Mouse (Mus musculus): ENCODE measurements around the gene Sirt3.

Sirt3 gene

GRCm38 (mm10) chr7:140881696-140882468 is at the start of gene Sirt3, which contains the start of gene Psmd13:
Sirt3 (minus strand) TSS chr7:140882309.
Psmd13 (plus strand) TSS chr7:140881968.
- peak; percentile 95 for DNase-seq

DNA sequence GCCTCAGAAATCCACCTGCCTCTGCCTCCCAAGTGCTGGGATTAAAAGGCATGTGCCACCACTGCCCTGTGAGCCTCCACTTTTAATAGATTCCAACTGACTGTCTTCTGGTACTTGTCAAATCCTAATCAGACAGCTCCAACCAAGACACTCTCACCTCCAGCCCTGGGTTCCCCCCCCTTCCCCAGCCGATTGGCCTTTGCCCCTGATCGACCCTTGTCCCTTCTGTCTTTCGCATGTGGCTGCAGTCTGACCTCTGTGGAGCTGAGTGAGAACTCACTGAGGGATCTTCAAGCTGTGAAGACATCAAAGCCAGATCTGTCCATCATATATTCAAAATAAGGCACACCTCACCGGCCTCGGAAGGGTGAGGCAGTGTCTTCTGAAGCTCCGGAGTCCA is 45.1 kb upstream of the Sirt3 start:
- DNase-seq, result no peak

- no peak for DNase-seq
These were observed 41.1 kb upstream of the Sirt3 start for GRCm38 (mm10) chr7:140923070-140923775.

GRCm38 (mm10) chr7:140922398-140923069 is 40.4 kb upstream of the Sirt3 start:
- no peak for DNase-seq

DNA sequence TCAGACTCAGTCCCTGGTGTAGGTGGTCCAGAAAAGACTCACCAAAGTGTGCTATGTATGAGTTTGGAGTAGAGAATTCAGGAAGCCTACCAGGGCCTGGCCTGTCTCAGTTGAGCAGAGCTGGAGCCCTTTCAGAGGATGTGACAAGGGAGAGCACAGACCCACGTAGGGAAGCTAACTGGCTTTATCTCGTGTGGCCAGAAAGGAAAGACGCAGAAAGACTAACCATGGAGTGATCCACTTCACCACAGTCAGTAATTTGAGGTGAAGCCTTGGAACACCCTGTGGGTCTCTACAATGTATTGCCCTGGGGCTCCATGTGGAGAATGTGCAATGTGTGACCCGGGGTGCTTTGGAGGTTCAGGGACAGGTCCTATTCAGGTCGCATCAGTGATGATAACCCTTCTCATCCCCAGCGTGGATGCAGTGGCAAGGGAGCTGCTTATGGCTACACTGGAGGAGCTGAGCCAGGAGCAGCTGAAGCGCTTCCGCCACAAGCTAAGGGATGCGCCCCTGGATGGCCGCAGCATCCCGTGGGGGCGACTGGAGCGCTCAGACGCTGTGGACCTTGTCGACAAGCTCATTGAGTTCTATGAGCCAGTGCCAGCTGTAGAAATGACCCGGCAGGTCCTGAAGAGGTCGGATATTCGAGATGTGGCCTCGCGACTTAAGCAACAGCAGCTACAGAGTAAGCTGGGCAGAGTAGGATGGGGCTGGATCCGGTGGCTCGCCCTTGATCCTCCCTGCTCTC is 39.3 kb upstream of the Sirt3 start:
- DNase-seq, result no peak

GRCm38 (mm10) chr7:140920418-140921029 is 38.4 kb upstream of the Sirt3 start, which contains the start of gene Nlrp6:
Nlrp6 (plus strand) TSS chr7:140920902.
- DNase-seq, result no peak

DNA sequence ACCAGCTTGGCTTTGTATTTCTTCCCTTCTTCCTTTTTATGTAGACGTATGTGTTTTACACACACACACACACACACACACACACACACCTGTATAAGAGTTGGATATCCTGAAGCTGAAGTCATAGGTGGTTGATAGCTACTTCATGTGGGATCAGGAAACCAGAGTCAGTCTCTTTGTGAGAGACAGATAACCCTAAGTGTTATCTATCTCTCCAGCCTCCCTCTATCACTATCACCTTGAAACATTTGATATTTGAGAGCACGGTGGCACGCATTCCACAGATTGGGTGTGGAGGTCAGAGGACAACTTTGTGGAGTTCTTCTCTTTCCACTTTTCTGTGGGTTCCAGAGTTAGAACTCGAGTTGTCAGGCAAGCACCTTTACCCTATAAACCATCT is 37.8 kb upstream of the Sirt3 start:
- DNase-seq, result no peak

DNA sequence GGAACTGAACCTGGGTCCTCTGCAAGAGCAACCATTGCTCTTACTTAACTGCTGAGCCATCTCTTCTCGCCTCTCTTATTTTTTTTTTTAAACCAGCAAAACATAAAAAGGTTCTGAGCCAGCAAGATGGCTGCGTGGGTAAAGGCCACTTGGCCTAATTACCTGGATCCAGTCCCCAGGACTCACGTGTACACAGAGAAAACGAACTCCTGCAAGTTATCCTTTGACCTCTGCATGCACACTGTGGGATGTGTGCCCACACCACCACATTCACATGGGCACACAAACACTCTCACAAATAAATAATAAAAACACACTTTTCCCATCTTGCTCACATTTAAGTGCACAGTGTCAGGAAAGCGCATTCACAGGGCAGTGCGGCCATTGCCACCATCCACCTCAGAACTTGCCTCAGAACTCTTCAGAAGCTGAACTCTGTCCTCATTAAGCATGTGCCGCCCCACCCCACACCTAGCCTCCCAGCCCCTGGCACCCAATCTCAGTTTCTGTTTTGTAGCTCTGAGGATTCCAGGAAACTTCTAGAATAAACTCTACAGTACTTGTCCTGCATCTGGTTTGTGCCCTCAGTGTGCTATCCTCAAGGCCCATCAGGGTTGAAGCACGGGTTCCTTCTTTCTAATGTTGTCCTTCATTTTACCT is 32.1 kb upstream of the Sirt3 start:
- DNase-seq, result no peak

DNA sequence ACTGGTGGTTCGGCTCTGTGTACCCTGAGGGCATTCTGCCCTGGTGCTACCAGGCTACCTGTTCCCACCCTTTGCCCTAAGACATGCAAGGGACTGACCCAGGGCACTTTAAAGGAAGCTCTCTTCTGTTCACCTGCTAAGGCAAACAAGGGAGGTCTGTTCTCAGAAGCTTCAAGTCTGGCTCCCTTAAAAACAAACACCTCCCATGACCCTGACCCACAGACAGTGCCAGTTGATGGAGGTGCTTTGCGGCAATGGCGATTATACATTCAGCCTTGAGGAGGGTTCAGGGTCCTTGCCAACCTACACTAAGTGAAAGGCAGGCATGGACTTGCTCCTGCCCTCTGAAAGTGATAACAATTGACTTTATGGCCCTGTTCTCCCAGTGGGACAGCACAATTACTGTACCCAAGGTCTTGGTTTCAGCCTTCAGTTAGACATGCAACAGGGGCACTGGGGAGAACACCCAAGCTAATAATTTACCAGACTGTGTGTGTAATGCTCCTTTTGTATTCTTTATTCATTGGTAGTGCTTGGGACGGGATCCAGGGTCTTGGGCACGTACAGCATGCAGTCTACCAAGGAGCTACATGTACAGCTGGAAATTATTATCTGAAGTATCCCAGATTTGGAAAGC is 30.9 kb upstream of the Sirt3 start:
- no peak for DNase-seq

DNA sequence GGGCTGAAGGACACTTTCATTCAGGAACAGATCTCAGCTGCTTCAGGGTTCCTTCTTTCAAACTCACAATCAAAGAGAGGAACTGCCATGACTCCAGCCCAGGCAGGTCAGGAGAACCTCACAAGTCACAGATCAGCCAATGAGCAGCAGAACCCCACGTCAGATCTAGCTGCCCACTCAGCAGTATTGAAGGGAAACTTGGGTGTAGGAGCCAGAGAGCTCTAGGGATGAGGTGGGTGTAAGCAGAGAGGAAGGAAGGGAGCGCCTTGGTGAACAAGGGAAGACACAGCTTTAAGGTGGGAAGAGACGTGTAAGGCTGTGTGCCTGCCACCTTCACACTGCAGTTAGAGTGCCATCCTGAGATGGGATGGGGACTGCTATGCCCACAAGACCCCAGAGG is 30.2 kb upstream of the Sirt3 start:
- DNase-seq, result peak; percentile 71

GRCm38 (mm10) chr7:140908634-140909107 is 26.6 kb upstream of the Sirt3 start:
- DNase-seq, result peak; percentile 72

GRCm38 (mm10) chr7:140908181-140908580 is 26.1 kb upstream of the Sirt3 start:
- no peak for DNase-seq

DNA sequence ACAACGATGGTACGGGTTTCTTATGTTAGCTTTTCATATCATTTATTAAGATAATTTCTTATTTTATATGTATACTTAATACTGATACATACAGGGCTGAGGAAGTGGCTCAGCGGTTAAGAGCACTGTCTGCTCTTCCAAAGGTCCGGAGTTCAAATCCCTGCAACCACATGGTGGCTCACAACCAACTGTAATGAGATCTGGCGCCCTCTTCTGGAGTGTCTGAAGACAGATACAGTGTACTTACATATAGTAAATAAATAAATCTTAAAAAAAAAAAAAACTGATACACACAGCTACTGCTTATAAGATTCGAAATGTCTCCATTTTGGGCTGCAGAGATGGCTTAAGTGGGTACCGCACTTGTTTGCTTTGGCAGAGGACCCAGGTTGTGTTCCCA is 25.6 kb upstream of the Sirt3 start:
- no peak for DNase-seq

GRCm38 (mm10) chr7:140907131-140907530 is 25.0 kb upstream of the Sirt3 start:
- no peak for DNase-seq

DNA sequence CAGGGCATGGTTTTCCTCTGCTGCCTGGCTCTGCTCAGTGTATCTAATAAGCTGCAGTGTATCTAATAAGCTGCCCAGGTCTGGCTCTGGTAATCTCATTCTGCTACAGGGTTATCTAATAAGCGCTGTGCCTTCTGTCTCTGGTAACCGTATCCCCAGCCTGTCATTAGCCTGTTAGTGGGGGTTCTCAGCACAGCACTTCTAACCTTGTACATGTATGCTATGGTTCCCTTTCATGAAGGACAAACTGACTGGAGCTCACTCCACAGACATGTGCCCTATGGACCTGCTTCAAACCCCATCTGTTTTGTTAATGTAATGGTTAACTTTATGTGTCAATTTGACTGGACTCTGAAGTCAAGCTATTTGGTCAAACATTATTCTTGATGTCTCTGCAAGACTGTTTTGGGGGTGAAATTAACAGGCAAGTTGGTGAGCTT is 23.6 kb upstream of the Sirt3 start:
- DNase-seq, result no peak

DNA sequence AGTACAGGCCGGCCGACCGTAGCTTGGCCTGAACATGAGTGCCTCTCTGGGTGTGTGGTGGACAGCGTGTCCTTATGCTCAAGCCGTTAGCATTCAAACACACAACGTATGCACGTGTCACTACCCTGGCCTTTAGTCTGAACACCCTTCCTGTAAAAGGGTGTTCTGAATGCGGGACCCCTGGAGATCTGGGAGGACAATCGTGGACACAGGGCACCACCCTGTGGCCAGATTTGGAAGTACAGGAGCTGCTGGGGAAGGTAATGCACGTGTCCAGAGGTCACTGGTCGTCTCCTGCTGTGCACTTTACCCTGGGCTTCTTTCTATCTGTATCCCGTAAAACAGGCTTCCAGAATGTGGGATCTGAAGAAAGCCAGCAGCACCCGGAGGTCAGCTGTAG is 21.1 kb upstream of the Sirt3 start:
- peak; percentile 58 for DNase-seq

DNA sequence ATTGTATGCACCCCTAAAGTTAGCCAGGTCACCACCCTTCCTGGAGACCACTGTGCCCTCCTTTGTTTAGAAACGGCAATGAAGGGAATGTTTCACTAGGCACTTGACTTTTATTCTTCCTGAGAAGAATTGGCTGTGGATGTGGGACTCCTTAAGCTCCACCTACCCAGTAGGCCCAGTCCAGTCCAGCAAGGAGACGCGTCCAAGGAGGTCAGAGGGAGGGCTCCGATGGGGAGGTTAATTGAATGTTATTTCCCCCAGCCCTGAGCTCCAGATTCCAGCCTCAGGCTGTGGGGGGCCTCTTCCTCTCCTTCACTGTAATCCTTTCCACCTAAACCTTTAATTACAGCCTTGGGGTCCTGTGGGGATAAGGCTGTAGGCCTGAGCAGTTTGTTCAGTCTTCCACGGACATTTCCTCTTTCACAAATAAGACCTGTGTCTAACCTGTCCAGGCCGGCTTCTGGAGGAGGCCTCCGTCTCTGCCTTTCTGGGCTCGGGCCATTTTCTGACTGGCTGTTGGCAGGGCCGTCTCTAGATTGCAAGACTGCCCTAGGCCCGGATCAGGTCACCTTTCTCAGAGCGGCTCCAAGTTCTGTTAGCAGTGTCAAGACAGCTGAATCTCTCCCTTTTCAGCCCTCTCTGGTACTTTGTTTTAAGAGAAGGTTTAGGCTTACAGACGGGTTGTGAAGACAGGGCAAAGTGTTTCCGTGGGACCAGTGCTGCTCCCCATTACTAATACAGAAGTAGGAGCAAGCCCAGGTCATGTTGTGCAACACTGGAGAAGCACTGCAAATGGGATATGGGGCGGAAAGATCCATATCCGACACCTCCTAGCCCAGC is 20.1 kb upstream of the Sirt3 start:
- DNase-seq, result no peak

GRCm38 (mm10) chr7:140900220-140900619 is 18.1 kb upstream of the Sirt3 start, which contains the start of gene Cox8b:
Cox8b (minus strand) TSS chr7:140900446.
- no peak for DNase-seq

DNA sequence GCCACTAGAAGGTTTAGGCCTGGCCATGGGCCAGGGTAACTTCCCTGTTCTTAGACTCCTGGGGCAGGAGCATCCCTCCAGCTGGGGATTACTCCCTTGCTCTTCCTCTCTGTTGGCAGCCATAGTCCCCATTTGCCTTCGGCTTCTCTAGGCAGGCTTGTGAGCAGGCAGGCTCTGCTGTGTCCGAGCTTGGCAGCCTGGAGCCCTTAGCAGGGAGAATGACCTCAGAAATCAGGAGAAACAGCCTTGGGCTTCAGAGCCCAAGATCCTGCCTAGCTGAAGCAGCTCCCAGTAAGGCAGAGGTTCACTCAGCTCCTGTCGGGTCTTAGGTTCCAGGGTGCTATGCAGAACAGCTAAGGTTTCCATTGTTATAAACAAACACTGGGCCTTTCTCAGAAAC is 17.0 kb upstream of the Sirt3 start:
- DNase-seq, result no peak

DNA sequence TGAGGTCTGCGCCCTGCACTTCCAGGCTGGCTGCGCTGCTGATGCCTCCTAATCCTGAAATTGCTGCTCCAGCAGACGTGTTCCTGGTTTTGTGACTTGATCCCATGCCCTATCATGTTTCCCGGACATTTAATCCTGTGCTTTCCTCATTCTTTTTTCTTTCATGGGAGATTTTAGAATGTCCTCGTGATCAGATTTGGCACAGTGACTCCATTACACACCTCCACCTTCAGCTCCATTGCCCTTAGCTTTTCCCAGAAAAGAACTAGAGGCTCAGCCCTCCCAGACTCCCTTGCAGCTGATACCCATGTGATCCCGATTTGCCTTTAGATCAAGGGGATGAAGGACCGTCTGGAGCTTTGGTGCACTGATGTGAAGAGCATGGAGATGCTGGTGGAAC is 15.8 kb upstream of the Sirt3 start:
- DNase-seq, result no peak
